Mouse (Mus musculus): ENCODE measurements at regions not wholly inside any gene's neighbourhood (a gene's known extent, or its start where the extent isn't known, plus 50 kb on each side); places are given as distances from the start of the nearest gene placed in this dataset.

- DNase-seq, result no peak
- 47% methylated on average over 4 of the region's 4 CpGs for WGBS
- H3K4me1 ChIP-seq (ENCODE audit: control insufficient read depth, insufficient read depth, low read length), result no peaks in the 10 kb centered on the region
- TF ChIP-seq POLR2A (IDR thresholded peaks at IDR 0.05; ENCODE audit: borderline replicate concordance, extremely low read depth, low read depth, low read length), result no peak
- no peak for TF ChIP-seq CTCF (IDR thresholded peaks at IDR 0.05; ENCODE audit: insufficient read depth, low read length)
- no peak overlapping the region for H3K4me3 ChIP-seq (replicated peaks; ENCODE audit: extremely low read depth, low read depth, low read length)
These were observed 269.7 kb upstream of the Tmem161b start for GRCm38 (mm10) chr13:83952353-83952752.

GRCm38 (mm10) chr13:83952862-83953261 is 269.2 kb upstream of the Tmem161b start:
- no peak overlapping the region for H3K4me3 ChIP-seq (replicated peaks; ENCODE audit: extremely low read depth, low read depth, low read length)
- WGBS, result 57% methylated on average over 4 of the region's 4 CpGs
- H3K4me1 ChIP-seq (ENCODE audit: control insufficient read depth, insufficient read depth, low read length), result no peaks in the 10 kb centered on the region

DNA sequence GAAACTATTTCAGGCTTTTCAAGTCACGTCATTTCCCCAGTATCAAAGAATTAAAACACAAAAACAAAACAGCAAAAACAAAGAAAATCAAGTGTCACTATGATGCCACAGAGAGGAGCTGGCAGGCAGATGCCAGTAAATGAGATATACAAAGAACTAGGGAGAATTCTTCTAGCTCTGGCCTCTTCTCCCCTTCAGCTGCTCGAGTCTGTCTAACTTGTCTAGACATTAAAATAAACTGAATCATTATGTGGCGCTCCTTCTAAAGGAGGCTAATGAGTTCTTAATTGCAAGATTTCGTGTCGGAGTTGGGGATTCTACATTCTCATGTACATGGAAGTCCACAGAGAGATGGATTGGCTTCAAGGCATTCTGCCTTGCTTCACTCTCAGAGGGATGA is 266.4 kb upstream of the Tmem161b start:
- no peak for TF ChIP-seq CTCF (IDR thresholded peaks at IDR 0.05; ENCODE audit: insufficient read depth, low read length)
- TF ChIP-seq POLR2A (IDR thresholded peaks at IDR 0.05; ENCODE audit: borderline replicate concordance, extremely low read depth, low read depth, low read length), result no peak
- 57% methylated on average over 5 of the region's 5 CpGs for WGBS
- Histone ChIP-seq H3K4me1 (ENCODE audit: control insufficient read depth, insufficient read depth, low read length) (no peaks in the 10 kb centered on the region), H3K4me3 (replicated peaks; ENCODE audit: extremely low read depth, low read depth, low read length) (no peak overlapping the region)
- DNase-seq, result no peak

More at GRCm38 (mm10) chr13:83952862-83953261, 269.2 kb upstream of the Tmem161b start:
- DNase-seq, result no peak
- TF ChIP-seq POLR2A (IDR thresholded peaks at IDR 0.05; ENCODE audit: borderline replicate concordance, extremely low read depth, low read depth, low read length), result no peak
- TF ChIP-seq CTCF (IDR thresholded peaks at IDR 0.05; ENCODE audit: insufficient read depth, low read length), result no peak

GRCm38 (mm10) chr13:83978541-83978940 is 243.6 kb upstream of the Tmem161b start:
- Histone ChIP-seq H3K4me3 (replicated peaks; ENCODE audit: extremely low read depth, low read depth, low read length) (no peak overlapping the region), H3K4me1 (ENCODE audit: control insufficient read depth, insufficient read depth, low read length) (no peaks in the 10 kb centered on the region)
- no peak for DNase-seq
- TF ChIP-seq POLR2A (IDR thresholded peaks at IDR 0.05; ENCODE audit: borderline replicate concordance, extremely low read depth, low read depth, low read length) (no peak), CTCF (IDR thresholded peaks at IDR 0.05; ENCODE audit: insufficient read depth, low read length) (no peak)

- Histone ChIP-seq H3K4me3 (replicated peaks; ENCODE audit: extremely low read depth, low read depth, low read length) (no peak overlapping the region), H3K4me1 (ENCODE audit: control insufficient read depth, insufficient read depth, low read length) (no peaks in the 10 kb centered on the region)
- no peak for TF ChIP-seq POLR2A (IDR thresholded peaks at IDR 0.05; ENCODE audit: borderline replicate concordance, extremely low read depth, low read depth, low read length)
- no peak for TF ChIP-seq CTCF (IDR thresholded peaks at IDR 0.05; ENCODE audit: insufficient read depth, low read length)
- DNase-seq, result no peak
These were observed 242.6 kb upstream of the Tmem161b start for GRCm38 (mm10) chr13:83979535-83979934.

- Histone ChIP-seq H3K4me3 (replicated peaks; ENCODE audit: extremely low read depth, low read depth, low read length) (no peak overlapping the region), H3K4me1 (ENCODE audit: control insufficient read depth, insufficient read depth, low read length) (no peaks in the 10 kb centered on the region)
- DNase-seq, result no peak
- TF ChIP-seq CTCF (IDR thresholded peaks at IDR 0.05; ENCODE audit: insufficient read depth, low read length), result no peak
- no peak for TF ChIP-seq POLR2A (IDR thresholded peaks at IDR 0.05; ENCODE audit: borderline replicate concordance, extremely low read depth, low read depth, low read length)
- WGBS, result 85% methylated on average over 10 of the region's 10 CpGs
These were observed 237.3 kb upstream of the Tmem161b start for GRCm38 (mm10) chr13:83984651-83985331.

GRCm38 (mm10) chr13:83987746-83988423 is 234.2 kb upstream of the Tmem161b start:
- no peak overlapping the region for H3K4me3 ChIP-seq (replicated peaks; ENCODE audit: extremely low read depth, low read depth, low read length)
- no peak for DNase-seq
- TF ChIP-seq CTCF (IDR thresholded peaks at IDR 0.05; ENCODE audit: insufficient read depth, low read length) (no peak), POLR2A (IDR thresholded peaks at IDR 0.05; ENCODE audit: borderline replicate concordance, extremely low read depth, low read depth, low read length) (no peak)
- 56% methylated on average over 11 of the region's 11 CpGs for WGBS
- no peaks in the 10 kb centered on the region for H3K4me1 ChIP-seq (ENCODE audit: control insufficient read depth, insufficient read depth, low read length)

- H3K4me3 ChIP-seq (replicated peaks; ENCODE audit: extremely low read depth, low read depth, low read length), result no peak overlapping the region
- no peaks in the 10 kb centered on the region for H3K4me1 ChIP-seq (ENCODE audit: control insufficient read depth, insufficient read depth, low read length)
- DNase-seq, result no peak
- 59% methylated on average over 4 of the region's 4 CpGs for WGBS
- TF ChIP-seq POLR2A (IDR thresholded peaks at IDR 0.05; ENCODE audit: borderline replicate concordance, extremely low read depth, low read depth, low read length), result no peak
- TF ChIP-seq CTCF (IDR thresholded peaks at IDR 0.05; ENCODE audit: insufficient read depth, low read length), result no peak
These were observed 233.6 kb upstream of the Tmem161b start for GRCm38 (mm10) chr13:83988517-83988916.

DNA sequence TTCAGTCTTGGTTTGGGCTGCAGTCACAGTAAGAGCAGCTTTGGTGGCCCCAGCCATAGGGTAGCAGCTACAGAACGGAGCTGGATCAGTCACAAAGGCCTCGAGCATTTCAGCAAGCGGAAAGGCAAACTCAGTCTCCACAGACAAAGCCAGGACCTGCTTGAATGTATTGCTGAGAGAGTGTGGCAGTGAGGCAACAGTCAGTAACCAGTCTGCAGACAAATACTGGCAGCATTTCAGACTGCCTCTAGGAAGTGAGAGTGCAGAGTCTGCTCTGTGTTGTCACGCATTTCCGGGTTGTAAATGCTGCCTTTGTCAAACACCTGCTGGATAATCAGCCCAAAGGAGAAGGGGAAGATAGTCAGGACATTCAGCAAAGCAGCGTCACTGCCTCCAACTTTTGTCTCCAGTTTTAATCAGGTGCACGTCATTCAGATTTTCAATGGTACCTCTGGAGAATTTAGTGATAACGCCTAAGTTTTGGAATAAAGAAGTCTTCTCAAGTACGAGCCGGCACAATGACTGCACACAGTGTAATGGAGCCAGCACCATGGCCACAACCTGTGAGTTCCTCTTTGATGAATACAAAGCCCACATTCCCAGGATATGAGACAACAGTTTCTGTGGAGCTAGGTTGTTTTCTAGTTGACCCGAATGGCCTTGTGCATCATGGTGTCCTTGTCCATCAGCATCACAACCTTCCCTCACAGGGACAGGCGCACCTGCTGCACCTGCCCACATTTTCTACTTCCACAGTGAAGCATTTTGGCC is 224.3 kb upstream of the Tmem161b start:
- H3K4me1 ChIP-seq (ENCODE audit: control insufficient read depth, insufficient read depth, low read length), result no peaks in the 10 kb centered on the region
- no peak for DNase-seq
- TF ChIP-seq CTCF (IDR thresholded peaks at IDR 0.05; ENCODE audit: insufficient read depth, low read length) (no peak), POLR2A (IDR thresholded peaks at IDR 0.05; ENCODE audit: borderline replicate concordance, extremely low read depth, low read depth, low read length) (no peak)
- no peak overlapping the region for H3K4me3 ChIP-seq (replicated peaks; ENCODE audit: extremely low read depth, low read depth, low read length)
- 63% methylated on average over 12 of the region's 12 CpGs for WGBS
